10 mouse cellular contexts compared by ENCODE assay signal in the genomic region with DNA sequence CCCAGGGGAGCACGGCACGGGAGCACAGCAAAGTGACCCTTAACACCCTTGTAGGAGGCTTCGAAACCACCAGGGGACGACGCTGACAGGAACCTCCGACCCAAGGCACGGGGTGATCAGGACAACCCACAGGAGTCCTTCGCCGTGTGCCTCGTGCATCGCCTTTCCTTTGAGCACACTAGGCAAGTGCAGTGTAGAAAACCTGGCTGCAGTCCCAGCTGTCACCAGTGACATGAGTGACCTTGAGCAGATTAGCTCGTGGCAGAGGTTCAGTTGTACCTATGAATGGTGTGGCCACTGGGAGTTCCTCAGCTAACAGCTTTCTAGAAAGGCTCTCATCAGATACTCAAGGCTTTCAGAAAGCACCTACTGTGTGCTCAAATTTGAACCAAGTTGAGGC. TPM values are rescaled to one million over a fixed set of nuclear protein-coding genes. Genes with fewer than 3 reads are reported as not detected.
DNase-seq lines count a peak whose midpoint lies in the region; ATAC-seq lines count a peak whose summit lies in the region.
"Had no signal": no experiment of that assay in that cellular context is flagged by ENCODE, and none has a peak within 500 bp of the region (broad histone marks: within the 10 kb centered on the region; RNA-seq: fewer than 3 reads in every experiment).

No protein-coding gene starts in this region.

- peak overlapping the region; percentile 73; the same call in 1 of the 2 replicates for H3K27ac ChIP-seq in limb, embryonic 12.5 days
- H3K27ac ChIP-seq in midbrain, embryonic 13.5 days = no peak overlapping the region

- peaks cover 16% of the 10 kb centered on the region for H3K4me1 ChIP-seq in limb, embryonic 12.5 days (replicated peaks)
- peaks cover 45% of the 10 kb centered on the region for H3K4me1 ChIP-seq in midbrain, embryonic 13.5 days (replicated peaks)

- no peak overlapping the region for H3K9ac ChIP-seq in limb, embryonic 12.5 days (replicated peaks)
- H3K9ac ChIP-seq in midbrain, embryonic 13.5 days (replicated peaks) = no peak overlapping the region

- no peaks in the 10 kb centered on the region for H3K36me3 ChIP-seq in limb, embryonic 12.5 days
- H3K36me3 ChIP-seq in midbrain, embryonic 13.5 days = no peaks in the 10 kb centered on the region

- no peak for ATAC-seq in limb, embryonic 12.5 days (ENCODE audit: insufficient number of reproducible peaks, insufficient read depth, low FRiP score, low TSS enrichment, low read depth)
- ATAC-seq in activated CD4-positive, CD25-positive, alpha-beta regulatory T cell, adult 4 months = no peak
- ATAC-seq in midbrain, embryonic 13.5 days = no peak

- intact Hi-C loops in heart, postnatal 10 days (cut with DNase I) = no loop called here

- no peak overlapping the region for H3K4me3 ChIP-seq in limb, embryonic 12.5 days (replicated peaks)
- H3K4me3 ChIP-seq in midbrain, embryonic 13.5 days (replicated peaks) = no peak overlapping the region
- H3K4me3 ChIP-seq: myocyte had no signal

- H3K4me2 ChIP-seq in limb, embryonic 12.5 days = no peak overlapping the region
- H3K4me2 ChIP-seq in midbrain, embryonic 13.5 days (replicated peaks) = no peak overlapping the region

- no peaks in the 10 kb centered on the region for H3K9me3 ChIP-seq in limb, embryonic 12.5 days
- H3K9me3 ChIP-seq in midbrain, embryonic 13.5 days = no peaks in the 10 kb centered on the region

- peak; percentile 66 for DNase-seq in retina, postnatal 1 day
- DNase-seq in retina, embryonic 14.5 days (ENCODE audit: low spot score) = no peak
- DNase-seq in heart, postnatal 10 days = peak; percentile 82 to 83
- DNase-seq in urinary bladder, postnatal 14 days (ENCODE audit: low spot score) = no peak
- no peak for DNase-seq in gastrocnemius, adult 8-10 months (ENCODE audit: low spot score in 2 of 2)
- DNase-seq: cerebellum, postnatal 25 days had no signal

- 71% methylated on average over 12 of the region's 12 CpGs for WGBS in limb, embryonic 12.5 days
- WGBS in midbrain, embryonic 13.5 days = 73% methylated on average over 12 of the region's 12 CpGs

- no peaks in the 10 kb centered on the region for H3K27me3 ChIP-seq in limb, embryonic 12.5 days
- no peaks in the 10 kb centered on the region for H3K27me3 ChIP-seq in midbrain, embryonic 13.5 days

RNA-seq across cellular contexts. Expression of gene Plekha7, which starts 22.0 kb away (rescaled TPM):
- total RNA-seq in heart, postnatal 10 days (2021) = 10 to 100 TPM in 1 of 2 experiments, 1 to 10 TPM in 1; 9.5 to 11.9 TPM
- 8.6 and 11.4 TPM in 2 replicates for polyA plus RNA-seq in limb, embryonic 12.5 days (2016; fragmentation: Nextera tagmentation; extraction: Ambion mirVana)
- 1 to 10 TPM in 3 of 4 experiments, under 1 TPM in 1; 0.51 to 2.6 (median 1.4) TPM for total RNA-seq in gastrocnemius, adult 8-10 months (2022)
- 10 to 100 TPM in 1 of 2 experiments, 1 to 10 TPM in 1; 4.3 to 11.3 TPM for polyA plus RNA-seq in activated CD4-positive, CD25-positive, alpha-beta regulatory T cell, adult 4 months (2017; shearing (Covaris generic))
- 7.5 and 10.1 TPM in 2 replicates for polyA plus RNA-seq in midbrain, embryonic 13.5 days (2015; fragmentation: Nextera tagmentation; extraction: Ambion mirVana)

RNA-seq across cellular contexts. Expression of gene Rps13, which starts 47.8 kb away (rescaled TPM):
- total RNA-seq in heart, postnatal 10 days (2021) = 100 to 1,000 TPM; 356 to 364 TPM
- 859 and 893 TPM in 2 replicates for polyA plus RNA-seq in limb, embryonic 12.5 days (2016; fragmentation: Nextera tagmentation; extraction: Ambion mirVana)
- 100 to 1,000 TPM; 211 to 298 (median 263) TPM for total RNA-seq in gastrocnemius, adult 8-10 months (2022)
- 1,000 to 10,000 TPM in 1 of 2 experiments, 100 to 1,000 TPM in 1; 821 to 1,081 TPM for polyA plus RNA-seq in activated CD4-positive, CD25-positive, alpha-beta regulatory T cell, adult 4 months (2017; shearing (Covaris generic))
- polyA plus RNA-seq in midbrain, embryonic 13.5 days (2015; fragmentation: Nextera tagmentation; extraction: Ambion mirVana) = 578 and 624 TPM in 2 replicates

Comparison
In these comparisons a context has a peak if more than half of its experiments do, and no peak if none do; other contexts are left out.
1. DNase-seq: peak in retina, postnatal 1 day (single experiment) and heart, postnatal 10 days (2 of 2); none in retina, embryonic 14.5 days (single experiment), urinary bladder, postnatal 14 days (single experiment) and gastrocnemius, adult 8-10 months (0 of 2).